Mouse (Mus musculus): ENCODE measurements around the gene Btf3.

Gene Btf3

GRCm38 (mm10) chr13:98277501-98277900 lies 39.3 kb downstream of the Btf3 start:
- DNase-seq (ENCODE audit: extremely low read depth, low read depth, low spot score): no peak

GRCm38 (mm10) chr13:98276253-98276652 lies 40.6 kb downstream of the Btf3 start:
- DNase-seq (ENCODE audit: extremely low read depth, low read depth, low spot score): no peak

- DNase-seq (ENCODE audit: extremely low read depth, low read depth, low spot score): no peak
Observed at GRCm38 (mm10) chr13:98275646-98276045, 41.2 kb downstream of the Btf3 start.

GRCm38 (mm10) chr13:98274023-98274422 lies 42.8 kb downstream of the Btf3 start:
- no peak for DNase-seq (ENCODE audit: extremely low read depth, low read depth, low spot score)

- no peak for DNase-seq (ENCODE audit: extremely low read depth, low read depth, low spot score)
Observed at GRCm38 (mm10) chr13:98264111-98264510, 52.7 kb downstream of the Btf3 start.

GRCm38 (mm10) chr13:98263458-98263987 lies 53.3 kb downstream of the Btf3 start:
- DNase-seq (ENCODE audit: extremely low read depth, low read depth, low spot score): no peak

GRCm38 (mm10) chr13:98262636-98263457 lies 54.0 kb downstream of the Btf3 start, which contains the start of the genes Utp15 and Ankra2:
Gene Utp15, minus strand, starts transcription at chr13:98263041.
Gene Ankra2, plus strand, starts transcription at chr13:98263074.
- peak; percentile 50 for DNase-seq (ENCODE audit: extremely low read depth, low read depth, low spot score)
